Mouse (Mus musculus) macrophage (primary cell): Measurements from ENCODE around the gene Sds. TPM values are rescaled to one million over a fixed set of nuclear protein-coding genes. Genes with fewer than 3 reads are reported as not detected.

Source experiments
- H3K27ac ChIP-seq: fragments of 350-480 bp; formaldehyde crosslinking; 2 replicates; pipeline ENCODE4 v1.9.0; 2021
- H3K36me3 ChIP-seq: fragments of 350-480 bp; formaldehyde crosslinking; 2 replicates; pipeline ENCODE4 v1.9.0; 2021; ENCODE audit errors: inconsistent target
- H3K4me3 ChIP-seq: fragments of 350-480 bp; formaldehyde crosslinking; 2 replicates; pipeline ENCODE4 v1.9.0; 2021; ENCODE audit errors: inconsistent target
- H3K79me2 ChIP-seq: fragments of 350-480 bp; formaldehyde crosslinking; 2 replicates; pipeline ENCODE4 v1.9.0; 2021; ENCODE audit errors: inconsistent target
- WGBS: methylation state at CpG from one replicate; pipeline ENCODE4 v1.1.7; 2026; ENCODE audit warnings: inconsistent platforms; ENCODE audit not compliant: missing documents; 5-methylcytosine and 5-hydroxymethylcytosine counted together
- polyA plus RNA-seq: library from polyadenylated mRNA; stranded (reverse); fragments of 250-400 nt; gene quantifications from 3 replicates; pipeline ENCODE4 v1.2.4, GENCODE M21; 2018; ENCODE audit warnings: inconsistent platforms
- total RNA-seq, 78 experiments: library from RNA; depleted of rRNA; stranded (reverse); fragments of 250-400 nt; gene quantifications; 1 replicate in 9 of 78; 2 replicates in 24 of 78; 3 replicates in 43 of 78; 4 replicates in 2 of 78; pipeline ENCODE4 v1.2.4; 2018; ENCODE audit warnings: inconsistent platforms in 56 of 78

Gene Sds
- total RNA-seq (2018; cell fraction: chromatin; rRNA removed): not detected
- total RNA-seq (2018; cell fraction: cytosol; rRNA removed): not detected
- not detected for total RNA-seq (2018; cell fraction: nucleus; rRNA removed)
- not detected in 3 replicates for polyA plus RNA-seq

GRCm38 (mm10) chr5:120476296-120476695, at the start of gene Sds:
TSS of gene Sds (plus strand) at chr5:120476526.
- Histone ChIP-seq H3K79me2 (no peaks in the 10 kb centered on the region), H3K4me3 (no peak within 1 kb of the TSS), H3K27ac (no peak within 1 kb of the TSS), H3K36me3 (no peaks in the 10 kb centered on the region)
- WGBS: 40% methylated on average over 13 of the region's 13 CpGs

- no peaks in the 10 kb centered on the region for H3K36me3 ChIP-seq
- WGBS: 7% methylated on average over 10 of the region's 10 CpGs
Observed at GRCm38 (mm10) chr5:120426572-120426971, 49.8 kb upstream of the Sds start.

GRCm38 (mm10) chr5:120427451-120427938, 48.8 kb upstream of the Sds start:
- H3K4me3 ChIP-seq: no peak overlapping the region
- H3K27ac ChIP-seq: no peak overlapping the region
- 7% methylated on average over 25 of the region's 33 CpGs for WGBS
- H3K36me3 ChIP-seq: no peaks in the 10 kb centered on the region
- no peaks in the 10 kb centered on the region for H3K79me2 ChIP-seq

More at GRCm38 (mm10) chr5:120426572-120426971, 49.8 kb upstream of the Sds start:
- no peaks in the 10 kb centered on the region for H3K79me2 ChIP-seq
- H3K27ac ChIP-seq: no peak overlapping the region
- no peak overlapping the region for H3K4me3 ChIP-seq

GRCm38 (mm10) chr5:120428189-120428838, 48.0 kb upstream of the Sds start:
- Histone ChIP-seq H3K4me3 (no peak overlapping the region), H3K36me3 (no peaks in the 10 kb centered on the region)
- WGBS: 9% methylated on average over 21 of the region's 21 CpGs

GRCm38 (mm10) chr5:120428990-120429389, 47.3 kb upstream of the Sds start:
- no peaks in the 10 kb centered on the region for H3K79me2 ChIP-seq
- no peaks in the 10 kb centered on the region for H3K36me3 ChIP-seq
- H3K27ac ChIP-seq: no peak overlapping the region
- no peak overlapping the region for H3K4me3 ChIP-seq
- 5% methylated on average over 4 of the region's 6 CpGs for WGBS

More at GRCm38 (mm10) chr5:120428189-120428838, 48.0 kb upstream of the Sds start:
- H3K79me2 ChIP-seq: no peaks in the 10 kb centered on the region
- H3K27ac ChIP-seq: no peak overlapping the region

- 6% methylated on average over 6 of the region's 6 CpGs for WGBS
Observed at GRCm38 (mm10) chr5:120429692-120430091, 46.6 kb upstream of the Sds start.

GRCm38 (mm10) chr5:120431001-120431583, 45.2 kb upstream of the Sds start:
- 10% methylated on average over 30 of the region's 30 CpGs for WGBS
- Histone ChIP-seq H3K27ac (no peak overlapping the region), H3K4me3 (no peak overlapping the region), H3K79me2 (no peaks in the 10 kb centered on the region), H3K36me3 (no peaks in the 10 kb centered on the region)

More at GRCm38 (mm10) chr5:120429692-120430091, 46.6 kb upstream of the Sds start:
- Histone ChIP-seq H3K36me3 (no peaks in the 10 kb centered on the region), H3K4me3 (no peak overlapping the region), H3K27ac (no peak overlapping the region), H3K79me2 (no peaks in the 10 kb centered on the region)

- no peaks in the 10 kb centered on the region for H3K79me2 ChIP-seq
- H3K4me3 ChIP-seq: no peak within 1 kb of the TSS
- H3K36me3 ChIP-seq: no peaks in the 10 kb centered on the region
- H3K27ac ChIP-seq: no peak within 1 kb of the TSS
- 4% methylated on average over 69 of the region's 69 CpGs for WGBS
Observed at GRCm38 (mm10) chr5:120431649-120432485, 44.5 kb upstream of the Sds start, which contains the start of gene Lhx5. TSS of gene Lhx5 (plus strand) at chr5:120431699.

- 5% methylated on average over 9 of the region's 9 CpGs for WGBS
- H3K27ac ChIP-seq: no peak overlapping the region
- no peaks in the 10 kb centered on the region for H3K36me3 ChIP-seq
- H3K79me2 ChIP-seq: no peaks in the 10 kb centered on the region
- no peak overlapping the region for H3K4me3 ChIP-seq
Observed at GRCm38 (mm10) chr5:120432486-120433015, 43.8 kb upstream of the Sds start.

GRCm38 (mm10) chr5:120433135-120433760, 43.1 kb upstream of the Sds start:
- H3K4me3 ChIP-seq: no peak overlapping the region
- WGBS: 10% methylated on average over 11 of the region's 13 CpGs
- no peak overlapping the region for H3K27ac ChIP-seq
- no peaks in the 10 kb centered on the region for H3K79me2 ChIP-seq
- H3K36me3 ChIP-seq: no peaks in the 10 kb centered on the region

- no peak overlapping the region for H3K27ac ChIP-seq
- no peaks in the 10 kb centered on the region for H3K36me3 ChIP-seq
- 7% methylated on average over 19 of the region's 21 CpGs for WGBS
- H3K4me3 ChIP-seq: no peak overlapping the region
- no peaks in the 10 kb centered on the region for H3K79me2 ChIP-seq
Observed at GRCm38 (mm10) chr5:120434231-120434735, 42.0 kb upstream of the Sds start.

GRCm38 (mm10) chr5:120435006-120435681, 41.2 kb upstream of the Sds start:
- 4% methylated on average over 44 of the region's 44 CpGs for WGBS
- no peak overlapping the region for H3K4me3 ChIP-seq

GRCm38 (mm10) chr5:120435731-120436501, 40.4 kb upstream of the Sds start:
- Histone ChIP-seq H3K4me3 (no peak overlapping the region), H3K79me2 (no peaks in the 10 kb centered on the region), H3K27ac (no peak overlapping the region), H3K36me3 (no peaks in the 10 kb centered on the region)
- WGBS: 3% methylated on average over 47 of the region's 47 CpGs

More at GRCm38 (mm10) chr5:120435006-120435681, 41.2 kb upstream of the Sds start:
- Histone ChIP-seq H3K79me2 (no peaks in the 10 kb centered on the region), H3K27ac (no peak overlapping the region), H3K36me3 (no peaks in the 10 kb centered on the region)
